Mouse (Mus musculus): ENCODE results near the gene Gm10053.
"Not testable (repeated sequence)": the region's sequence is repeated elsewhere in the genome, so short reads cannot be mapped to it uniquely, and the experiment has no call there.

Gene Gm10053

GRCm38 (mm10) chr19:24875129-24875870 lies at the start of gene Gm10053:
Gm10053 (plus strand) TSS chr19:24875686.
- DNase-seq (ENCODE audit: low spot score), result not testable (repeated sequence)

- DNase-seq (ENCODE audit: low spot score), result no peak
These were observed 33.4 kb upstream of the Gm10053 start for GRCm38 (mm10) chr19:24842080-24842479.

GRCm38 (mm10) chr19:24845007-24845546 lies 30.4 kb upstream of the Gm10053 start:
- DNase-seq (ENCODE audit: low spot score), result no peak

- no peak for DNase-seq (ENCODE audit: low spot score)
These were observed 27.1 kb upstream of the Gm10053 start for GRCm38 (mm10) chr19:24848345-24848744.

GRCm38 (mm10) chr19:24848844-24849243 lies 26.6 kb upstream of the Gm10053 start:
- DNase-seq (ENCODE audit: low spot score), result no peak

GRCm38 (mm10) chr19:24851456-24852315 lies 23.8 kb upstream of the Gm10053 start:
- DNase-seq (ENCODE audit: low spot score), result no peak

GRCm38 (mm10) chr19:24861276-24861611 lies 14.2 kb upstream of the Gm10053 start:
- no peak for DNase-seq (ENCODE audit: low spot score)

GRCm38 (mm10) chr19:24861612-24862451 lies 13.7 kb upstream of the Gm10053 start, which contains the start of gene Pgm5:
Pgm5 (minus strand) TSS chr19:24861855.
- DNase-seq (ENCODE audit: low spot score), result no peak

GRCm38 (mm10) chr19:24865436-24865835 lies 10.1 kb upstream of the Gm10053 start:
- DNase-seq (ENCODE audit: low spot score), result no peak

- peak; percentile 36 for DNase-seq (ENCODE audit: low spot score)
These were observed 4.3 kb upstream of the Gm10053 start for GRCm38 (mm10) chr19:24871037-24871635.

GRCm38 (mm10) chr19:24873873-24874272 lies 1.6 kb upstream of the Gm10053 start:
- DNase-seq (ENCODE audit: low spot score), result no peak

- no peak for DNase-seq (ENCODE audit: low spot score)
These were observed 5.8 kb downstream of the Gm10053 start for GRCm38 (mm10) chr19:24881237-24881636.

- peak; percentile 6 for DNase-seq (ENCODE audit: low spot score)
These were observed 10.0 kb downstream of the Gm10053 start for GRCm38 (mm10) chr19:24885504-24885903.

- no peak for DNase-seq (ENCODE audit: low spot score)
These were observed 11.4 kb downstream of the Gm10053 start for GRCm38 (mm10) chr19:24886888-24887287.

GRCm38 (mm10) chr19:24896536-24896935 lies 21.1 kb downstream of the Gm10053 start:
- no peak for DNase-seq (ENCODE audit: low spot score)

GRCm38 (mm10) chr19:24897006-24897895 lies 21.8 kb downstream of the Gm10053 start:
- no peak for DNase-seq (ENCODE audit: low spot score)

GRCm38 (mm10) chr19:24897896-24898736 lies 22.6 kb downstream of the Gm10053 start:
- DNase-seq (ENCODE audit: low spot score), result no peak

- DNase-seq (ENCODE audit: low spot score), result no peak
These were observed 23.5 kb downstream of the Gm10053 start for GRCm38 (mm10) chr19:24898737-24899577.

Data from spleen, adult 12 weeks (tissue).